Mouse (Mus musculus): ENCODE data around the gene Bag1.

GRCm38 (mm10) chr4:40982486-40982885, 34.4 kb upstream of the Bag1 start:
- no peak for TF ChIP-seq CTCF (IDR thresholded peaks at IDR 0.05; ENCODE audit: low read depth)
- TF ChIP-seq EP300 (optimal IDR thresholded peaks at IDR 0.05), result no peak
